8 mouse cellular contexts compared by ENCODE assay signal in the genomic region with DNA sequence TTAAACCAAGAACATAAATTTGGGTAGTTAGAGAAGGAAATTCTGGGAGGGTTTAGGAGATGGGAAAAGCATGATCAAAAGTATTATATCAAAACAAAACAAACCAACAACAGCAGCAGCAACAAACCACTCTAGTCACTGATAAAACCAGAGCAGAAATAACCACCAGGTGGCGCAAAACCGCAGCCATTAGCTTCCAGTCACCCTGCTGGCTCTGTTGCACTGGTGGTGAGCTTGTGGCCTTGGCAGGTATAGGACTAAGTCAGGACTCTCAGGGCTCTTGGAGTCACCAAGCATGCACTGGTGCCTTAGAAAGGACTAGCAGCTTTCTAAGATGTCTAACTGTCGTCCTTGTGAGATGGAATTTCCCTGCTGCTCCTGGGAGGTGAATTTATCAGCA.
DNase-seq lines count a peak whose midpoint lies in the region; ATAC-seq and TF ChIP-seq lines count a peak whose summit lies in the region.

No protein-coding gene starts in this region.

- peak; percentile 81 for TF ChIP-seq CTCF in left cerebral cortex, adult 2 months (IDR thresholded peaks at IDR 0.05)

- no peak for ATAC-seq in kidney, embryonic 16.5 days (ENCODE audit: low FRiP score, low TSS enrichment)
- peak; percentile 56 to 67; a peak in 3 of 4 replicates for ATAC-seq in hematopoietic stem cell, adult 5-6 weeks (replicated peaks in 1 of 2; ENCODE audit: insufficient read depth in 1 of 2, low FRiP score in 2 of 2, low TSS enrichment in 1 of 2, low read depth in 1 of 2, poor library complexity in 2 of 2, severe bottlenecking in 2 of 2)
- ATAC-seq in midbrain, embryonic 14.5 days (ENCODE audit: low FRiP score, low TSS enrichment): no peak

- DNase-seq in kidney, adult 18-20 months: peak; percentile 53
- DNase-seq in ZHBTc4 (ENCODE audit: low read depth, low spot score): peak; percentile 75
- DNase-seq in embryo, embryonic 10 days (ENCODE audit: low spot score): peak; percentile 79
- peak; percentile 63 to 65 for DNase-seq in left cerebral cortex, adult 2 months (ENCODE audit: extremely low spot score in 1 of 2, low spot score in 2 of 2)
- peak; percentile 90 for DNase-seq in midbrain, embryonic 14.5 days
- DNase-seq in spleen, postnatal 4 days (ENCODE audit: low spot score in 2 of 2): peak; percentile 38 to 80

- no peaks in the 10 kb centered on the region for H3K4me1 ChIP-seq in kidney, embryonic 16.5 days (ENCODE audit: insufficient read depth, low read length)
- H3K4me1 ChIP-seq in midbrain, embryonic 14.5 days (ENCODE audit: control insufficient read depth, insufficient read depth, low read length): no peaks in the 10 kb centered on the region

- H3K4me3 ChIP-seq in kidney, embryonic 16.5 days (ENCODE audit: low read length): no peak overlapping the region
- H3K4me3 ChIP-seq in left cerebral cortex, adult 2 months: no peak overlapping the region
- H3K4me3 ChIP-seq in midbrain, embryonic 14.5 days (replicated peaks; ENCODE audit: low read depth, low read length): no peak overlapping the region

- H3K27me3 ChIP-seq in kidney, embryonic 16.5 days (ENCODE audit: insufficient read depth, low read length): no peaks in the 10 kb centered on the region
- H3K27me3 ChIP-seq in midbrain, embryonic 14.5 days (ENCODE audit: control insufficient read depth, insufficient read depth, low read length): no peaks in the 10 kb centered on the region

- intact Hi-C loops in left cerebral cortex, adult 2 months (cut with DNase I): loop anchor here (2.0 kb wide), 2 partner anchors 737 to 861 kb away; no protein-coding TSS in a partner anchor

- H3K9ac ChIP-seq in kidney, embryonic 16.5 days (replicated peaks; ENCODE audit: low read length): no peak overlapping the region
- no peak overlapping the region for H3K9ac ChIP-seq in midbrain, embryonic 14.5 days (replicated peaks; ENCODE audit: low read length)

- 23% methylated on average over 3 of the region's 3 CpGs for WGBS in kidney, embryonic 16.5 days
- WGBS in midbrain, embryonic 14.5 days: 12% methylated on average over 3 of the region's 3 CpGs

- H3K27ac ChIP-seq in kidney, embryonic 16.5 days (ENCODE audit: low read length): no peak overlapping the region
- H3K27ac ChIP-seq in left cerebral cortex, adult 2 months: no peak overlapping the region
- no peak overlapping the region for H3K27ac ChIP-seq in midbrain, embryonic 14.5 days (replicated peaks; ENCODE audit: low read depth, low read length)

- no peak overlapping the region for H3K4me2 ChIP-seq in kidney, embryonic 16.5 days (replicated peaks; ENCODE audit: low read depth, low read length)
- no peak overlapping the region for H3K4me2 ChIP-seq in midbrain, embryonic 14.5 days (ENCODE audit: low read length)

- H3K9me3 ChIP-seq in kidney, embryonic 16.5 days (ENCODE audit: low read length): no peaks in the 10 kb centered on the region
- no peaks in the 10 kb centered on the region for H3K9me3 ChIP-seq in midbrain, embryonic 14.5 days (ENCODE audit: control insufficient read depth, low read length)

- no peaks in the 10 kb centered on the region for H3K36me3 ChIP-seq in kidney, embryonic 16.5 days (ENCODE audit: insufficient read depth, low read length)
- H3K36me3 ChIP-seq in midbrain, embryonic 14.5 days (ENCODE audit: control insufficient read depth, insufficient read depth, low read length): no peaks in the 10 kb centered on the region

Comparison
In these comparisons a context has a peak if more than half of its experiments do, and no peak if none do; other contexts are left out.
1. ATAC-seq: peak in hematopoietic stem cell, adult 5-6 weeks (2 of 2); none in kidney, embryonic 16.5 days (single experiment) and midbrain, embryonic 14.5 days (single experiment).
2. Peak in every context shown above with its lines, with median percentiles within 50 percentile points of each other: DNase-seq.